Mouse (Mus musculus) MEL (cell line): ENCODE results near the gene Sap30. TPM values are rescaled to one million over a fixed set of nuclear protein-coding genes. Genes with fewer than 3 reads are reported as not detected.
"Not testable (repeated sequence)": the region's sequence is repeated elsewhere in the genome, so short reads cannot be mapped to it uniquely, and the experiment has no call there.

Experiments used
- DNase-seq: peaks from one replicate; pipeline ENCODE4 v3.0.0; 2011; ENCODE audit warnings: low read depth, low spot score
- H3K27ac ChIP-seq: 2 replicates; pipeline ENCODE4 v1.5.1; 2012; ENCODE audit warnings: low read depth, mild to moderate bottlenecking, control low read depth, low read length, moderate library complexity; ENCODE audit not compliant: control insufficient read depth
- H3K27me3 ChIP-seq, 2 experiments: fragments of 150-350 bp in 1 of 2; sonication (generic) in 1 of 2; 2 replicates each; pipeline ENCODE4 v1.6.1; 2012; ENCODE audit warnings: low read length in 2 of 2, mild to moderate bottlenecking in 2 of 2, improper control_type of control experiment in 1 of 2, moderate library complexity in 1 of 2; ENCODE audit not compliant: insufficient read depth in 2 of 2, control insufficient read depth in 1 of 2
- H3K36me3 ChIP-seq, 2 experiments: 2 replicates each; pipeline ENCODE4 v1.6.1; 2012 to 2014; ENCODE audit warnings: low read length in 2 of 2, improper control_type of control experiment in 1 of 2, inconsistent platforms in 1 of 2, mild to moderate bottlenecking in 1 of 2; ENCODE audit not compliant: insufficient read depth in 2 of 2, control insufficient read depth in 1 of 2
- H3K4me1 ChIP-seq, 2 experiments: fragments of 150-350 bp in 1 of 2; sonication (generic) in 1 of 2; 2 replicates each; pipeline ENCODE4 v1.6.1; 2012; ENCODE audit warnings: low read length in 2 of 2, improper control_type of control experiment in 1 of 2, mild to moderate bottlenecking in 1 of 2; ENCODE audit not compliant: insufficient read depth in 2 of 2, control insufficient read depth in 1 of 2
- H3K4me3 ChIP-seq, 2 experiments: fragments of 150-350 bp in 1 of 2; sonication (generic) in 1 of 2; 2 replicates each; pipeline ENCODE4 v1.5.1; 2012; ENCODE audit warnings: low read depth in 2 of 2, low read length in 2 of 2, mild to moderate bottlenecking in 2 of 2, moderate library complexity in 2 of 2, control low read depth in 1 of 2, improper control_type of control experiment in 1 of 2; ENCODE audit not compliant: control insufficient read depth in 1 of 2, insufficient read depth in 1 of 2
- H3K79me2 ChIP-seq: 2 replicates; pipeline ENCODE4 v1.6.1; 2012; ENCODE audit warnings: mild to moderate bottlenecking, low read length, moderate library complexity; ENCODE audit not compliant: control insufficient read depth, poor library complexity, insufficient read depth
- H3K9ac ChIP-seq: 2 replicates; pipeline ENCODE4 v1.6.1; 2012; ENCODE audit warnings: low read depth, mild to moderate bottlenecking, control low read depth, low read length, moderate library complexity; ENCODE audit not compliant: control insufficient read depth, poor library complexity, severe bottlenecking
- H3K9me3 ChIP-seq: fragments of 150-350 bp; sonication (generic); replicated peaks from 2 replicates; pipeline ENCODE4 v1.6.1; 2012; ENCODE audit warnings: mild to moderate bottlenecking, low read length, improper control_type of control experiment, moderate library complexity; ENCODE audit not compliant: insufficient read depth
- BHLHE40 ChIP-seq: IDR thresholded peaks from 2 replicates; pipeline ENCODE4 v1.6.1; 2012; ENCODE audit warnings: low read depth, mild to moderate bottlenecking, inconsistent platforms, low read length, improper control_type of control experiment, borderline replicate concordance
- ELF1 ChIP-seq: IDR thresholded peaks from 2 replicates; pipeline ENCODE4 v1.6.1; 2014; ENCODE audit warnings: low read depth, mild to moderate bottlenecking, inconsistent platforms, low read length, improper control_type of control experiment, moderate library complexity
- EP300 ChIP-seq, 2 experiments: IDR thresholded peaks; 2 replicates each; pipeline ENCODE4 v1.6.1; 2011; ENCODE audit warnings: improper control_type of control experiment in 2 of 2, low read length in 2 of 2, low read depth in 1 of 2, mild to moderate bottlenecking in 1 of 2
- ETS1 ChIP-seq: IDR thresholded peaks from 2 replicates; pipeline ENCODE4 v1.6.1; 2012; ENCODE audit warnings: low read depth, mild to moderate bottlenecking, inconsistent platforms, low read length, improper control_type of control experiment, moderate library complexity
- GABPA ChIP-seq: IDR thresholded peaks from 2 replicates; pipeline ENCODE4 v1.6.1; 2012; ENCODE audit warnings: low read depth, mild to moderate bottlenecking, inconsistent platforms, low read length, improper control_type of control experiment, moderate library complexity
- JUND ChIP-seq: IDR thresholded peaks from 2 replicates; pipeline ENCODE4 v1.6.1; 2011; ENCODE audit warnings: low read depth, mild to moderate bottlenecking, improper control_type of control experiment, low read length
- KAT2A ChIP-seq: conservative IDR thresholded peaks from 2 replicates; pipeline ENCODE4 v1.6.1; 2012; ENCODE audit warnings: low read depth, low read length, improper control_type of control experiment, inconsistent platforms
- MAX ChIP-seq: IDR thresholded peaks from 2 replicates; pipeline ENCODE4 v1.6.1; 2011; ENCODE audit warnings: low read length, improper control_type of control experiment
- MAZ ChIP-seq: IDR thresholded peaks from 2 replicates; pipeline ENCODE4 v1.6.1; 2012; ENCODE audit warnings: low read depth, mild to moderate bottlenecking, inconsistent platforms, low read length, improper control_type of control experiment
- MEF2A ChIP-seq: IDR thresholded peaks from 2 replicates; pipeline ENCODE4 v1.6.1; 2014; ENCODE audit warnings: low read depth, mild to moderate bottlenecking, inconsistent platforms, low read length, improper control_type of control experiment; ENCODE audit not compliant: poor library complexity, insufficient replicate concordance, severe bottlenecking; ENCODE audit errors: extremely low read depth
- MYB ChIP-seq: IDR thresholded peaks from 2 replicates; pipeline ENCODE4 v1.6.1; 2011; ENCODE audit warnings: mild to moderate bottlenecking, low read depth, low read length, improper control_type of control experiment
- NELFE ChIP-seq: IDR thresholded peaks from 2 replicates; pipeline ENCODE4 v1.6.1; 2011; ENCODE audit warnings: low read depth, low read length, improper control_type of control experiment
- POLR2A ChIP-seq, 2 experiments: IDR thresholded peaks; 2 replicates each; pipeline ENCODE4 v1.6.1; 2011 to 2012; ENCODE audit warnings: low read length in 2 of 2, mild to moderate bottlenecking in 2 of 2, control low read depth in 1 of 2, improper control_type of control experiment in 1 of 2, low read depth in 1 of 2, moderate library complexity in 1 of 2; ENCODE audit not compliant: control insufficient read depth in 1 of 2, insufficient read depth in 1 of 2, poor library complexity in 1 of 2
- POLR2AphosphoS2 ChIP-seq: IDR thresholded peaks from 2 replicates; pipeline ENCODE4 v1.6.1; 2011; ENCODE audit warnings: low read length, improper control_type of control experiment
- POLR2AphosphoS5 ChIP-seq: IDR thresholded peaks from 2 replicates; pipeline ENCODE4 v1.6.1; 2012; ENCODE audit warnings: low read depth, borderline replicate concordance, mild to moderate bottlenecking, inconsistent platforms, low read length, moderate library complexity, mixed read lengths
- TAL1 ChIP-seq: IDR thresholded peaks from 2 replicates; pipeline ENCODE4 v1.6.1; 2012; ENCODE audit warnings: mild to moderate bottlenecking, inconsistent platforms, low read length, moderate library complexity, mixed read lengths
- TBP ChIP-seq: IDR thresholded peaks from 2 replicates; pipeline ENCODE4 v1.8.0; 2011; ENCODE audit warnings: low read depth, low read length, improper control_type of control experiment
- USF1 ChIP-seq: IDR thresholded peaks from 2 replicates; pipeline ENCODE4 v1.6.1; 2014; ENCODE audit warnings: low read depth, mild to moderate bottlenecking, inconsistent platforms, low read length, improper control_type of control experiment, moderate library complexity
- ZC3H11A ChIP-seq: IDR thresholded peaks from 2 replicates; pipeline ENCODE4 v1.6.1; 2012; ENCODE audit warnings: low read depth, mild to moderate bottlenecking, inconsistent platforms, low read length, improper control_type of control experiment
- polyA plus RNA-seq, 2 experiments: library from polyadenylated mRNA; stranded (reverse) in 1 of 2; unstranded in 1 of 2; fragments of >175 nt in 1 of 2; fragments of >200 nt in 1 of 2; gene quantifications; 2 replicates each; pipeline versions ENCODE4 v1.2.1 to v1.2.4; 2012; ENCODE audit warnings: low replicate concordance in 2 of 2, low read depth in 1 of 2; ENCODE audit not compliant: insufficient read length in 2 of 2, insufficient read depth in 1 of 2, missing spikeins in 1 of 2
- total RNA-seq: library from RNA; depleted of rRNA; stranded (reverse); fragments of 300-350 nt; gene quantifications from 2 replicates; pipeline ENCODE4 v1.2.3, GENCODE M21; 2012

Gene Sap30
- total and polyA plus RNA-seq, 3 experiments, result 34.2 to 64.0 TPM; not detected in 1

DNA sequence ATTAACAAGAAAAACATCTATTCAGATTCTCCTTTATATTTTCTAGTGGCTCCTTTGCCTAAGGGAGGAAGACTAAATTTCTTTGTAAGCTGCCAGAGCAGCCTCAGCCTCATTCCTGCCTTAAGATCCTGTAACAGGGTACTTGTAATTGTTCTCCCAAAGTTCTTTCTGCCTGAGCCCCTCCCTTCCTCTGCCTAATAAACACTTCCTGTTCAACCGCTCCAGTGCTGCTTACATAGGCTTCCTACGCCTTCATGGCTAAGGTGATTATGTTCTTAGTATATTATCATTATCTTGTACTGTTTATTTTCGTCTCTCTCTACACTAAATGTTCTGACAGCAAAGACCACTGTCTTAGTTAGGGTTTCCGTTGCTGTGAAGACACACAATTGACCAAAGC, 21.0 kb upstream of the Sap30 start:
- Histone ChIP-seq H3K4me3 (no peak overlapping the region), H3K9me3 (no peaks in the 10 kb centered on the region), H3K36me3 (peaks cover 4 to 8% of the 10 kb centered on the region in 2 experiments), H3K27me3 (no peaks in the 10 kb centered on the region), H3K27ac (no peak overlapping the region), H3K4me1 (no peaks in the 10 kb centered on the region), H3K79me2 (peaks cover 19% of the 10 kb centered on the region), H3K9ac (no peak overlapping the region)
- no peak for DNase-seq
- no peak for TF ChIP-seq GABPA
- TF ChIP-seq POLR2AphosphoS5, result no peak
- no peak for TF ChIP-seq TAL1
- no peak for TF ChIP-seq EP300 (IDR thresholded peaks at IDR 0.05; ENCODE audit: low read depth in 1 of 2, low read length in 2 of 2)
- no peak for TF ChIP-seq JUND
- TF ChIP-seq KAT2A, result no peak
- no peak for TF ChIP-seq ETS1
- no peak for TF ChIP-seq ZC3H11A
- TF ChIP-seq MYB, result no peak
- TF ChIP-seq TBP, result no peak

DNA sequence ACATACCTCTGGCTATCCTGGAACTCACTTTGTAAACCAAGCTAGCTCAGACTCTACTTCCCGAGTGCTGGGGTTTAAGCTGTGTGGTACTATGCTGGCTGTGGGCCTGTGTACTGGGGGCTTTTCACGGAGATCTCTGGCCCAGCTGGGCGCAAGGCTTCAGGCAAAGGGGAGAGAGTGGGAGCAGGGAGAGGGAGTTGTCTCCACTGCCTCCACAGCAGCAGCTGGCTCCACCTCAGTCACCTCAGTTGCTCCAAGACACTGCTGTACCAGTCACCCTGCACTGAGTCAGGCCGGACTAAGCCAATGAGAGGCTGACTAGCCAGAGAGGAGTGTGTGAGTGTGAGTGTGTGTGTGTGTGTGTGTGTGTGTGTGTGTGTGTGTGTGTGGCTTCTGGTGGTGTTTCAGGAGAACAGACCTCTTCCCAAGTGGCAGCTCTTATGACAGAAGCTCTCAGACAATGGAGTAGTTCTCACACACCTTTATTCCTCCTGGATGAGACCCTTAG, 19.9 kb upstream of the Sap30 start:
- Histone ChIP-seq H3K79me2 (peaks cover 11% of the 10 kb centered on the region), H3K4me1 (no peaks in the 10 kb centered on the region; a peak in 1 of 4 replicates), H3K27ac (no peak overlapping the region), H3K27me3 (no peaks in the 10 kb centered on the region), H3K4me3 (no peak overlapping the region)
- TF ChIP-seq USF1 (no peak), POLR2AphosphoS2 (no peak), MAX (no peak), MEF2A (no peak), ETS1 (no peak), POLR2A (IDR thresholded peaks at IDR 0.05; ENCODE audit: control insufficient read depth in 1 of 2, insufficient read depth in 1 of 2, low read depth in 1 of 2, low read length in 2 of 2, poor library complexity in 1 of 2) (no peak), MAZ (no peak), NELFE (no peak), ELF1 (no peak), BHLHE40 (no peak), TBP (no peak), GABPA (no peak), MYB (no peak), JUND (no peak)
- TF ChIP-seq, all 39 proteins: peak for 0
- no peak overlapping the region for H3K9ac ChIP-seq
- DNase-seq, result no peak
- peaks cover 0 to 5% of the 10 kb centered on the region in 2 experiments; a peak in 3 of 4 replicates for H3K36me3 ChIP-seq
- H3K9me3 ChIP-seq, result no peaks in the 10 kb centered on the region

- not testable (repeated sequence) for H3K4me3 ChIP-seq, H3K27me3 ChIP-seq, H3K4me1 ChIP-seq, H3K36me3 ChIP-seq, H3K9me3 ChIP-seq, H3K27ac ChIP-seq, H3K79me2 ChIP-seq, H3K9ac ChIP-seq, DNase-seq
Observed at GRCm38 (mm10) chr8:57505500-57505899, 17.8 kb upstream of the Sap30 start.
